Mouse (Mus musculus) gonadal fat pad, adult 2 months (tissue): Measurements from ENCODE around the gene Mettl24. TPM values are rescaled to one million over a fixed set of nuclear protein-coding genes. Genes with fewer than 3 reads are reported as not detected.

Experiments used
- DNase-seq: peaks from one replicate; pipeline ENCODE4 v3.0.0-alpha.2; 2012; ENCODE audit warnings: low read depth
- polyA plus RNA-seq: library from polyadenylated mRNA; depleted of rRNA; stranded (reverse); fragments of >200 nt; gene quantifications from 2 replicates; pipeline ENCODE4 v1.2.3, GENCODE M21; 2012; rRNA removed

The Mettl24 gene
- 1.6 and 3.8 TPM in 2 replicates for polyA plus RNA-seq

DNA sequence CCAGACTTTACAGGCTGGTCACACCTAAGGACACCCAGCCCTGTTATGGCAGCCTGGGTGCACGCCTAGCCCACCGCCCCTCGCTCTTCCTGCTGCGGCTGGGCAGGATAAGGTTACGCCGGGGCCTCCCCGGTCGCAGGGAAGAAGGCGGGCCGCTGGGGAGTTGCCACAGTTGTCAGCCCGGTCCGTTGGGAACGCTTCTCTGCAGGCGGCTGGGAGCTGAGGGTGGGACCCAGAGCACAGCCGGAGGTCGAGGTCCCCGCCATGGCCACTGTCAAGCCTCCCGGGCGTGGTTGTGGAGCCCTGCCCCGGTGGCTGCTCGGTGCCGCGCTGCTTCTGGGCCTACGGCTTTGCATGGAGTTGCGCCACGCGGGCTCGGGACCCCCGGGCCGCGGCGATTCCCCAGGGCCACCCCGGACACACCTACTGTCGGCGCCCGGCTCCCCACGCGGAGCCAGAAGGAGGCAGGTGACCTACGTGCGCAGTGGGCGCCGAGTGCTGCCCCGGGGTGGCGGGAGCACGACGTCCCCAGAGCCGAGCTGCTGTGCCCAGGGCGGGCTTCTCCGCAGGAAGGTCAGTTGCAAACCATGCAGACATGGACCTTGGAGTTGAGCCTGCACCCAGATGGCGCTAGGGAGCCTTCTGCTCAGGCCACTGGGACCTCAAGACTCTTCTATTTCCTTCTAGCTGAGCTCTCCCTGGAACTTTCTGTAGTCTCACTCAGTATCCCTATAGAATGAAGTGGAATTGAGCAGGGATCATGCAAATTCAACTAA, at the start of gene Mettl24:
TSS of gene Mettl24 (plus strand) at position 191 of the 776 bp plus-strand sequence.
- no peak for DNase-seq

DNA sequence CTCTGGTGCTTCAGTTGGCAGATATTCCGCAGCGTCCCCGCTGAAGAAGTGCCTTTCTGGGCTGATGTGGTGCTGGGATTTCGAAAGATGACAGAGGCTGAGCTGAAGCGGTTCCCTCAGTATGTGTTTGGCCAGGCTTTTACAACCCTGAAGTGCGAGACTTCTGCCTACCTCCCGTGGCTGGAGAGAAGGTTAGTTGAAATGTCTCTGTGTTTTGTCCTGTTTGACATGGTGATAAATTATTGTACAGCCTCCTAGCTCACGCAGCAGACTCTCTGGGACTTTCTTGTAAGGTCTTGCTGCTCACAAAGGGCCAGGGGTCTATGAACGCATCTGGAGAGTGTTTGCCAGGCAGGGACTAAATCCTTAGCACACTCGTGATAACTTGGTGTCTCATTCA, 45.8 kb upstream of the Mettl24 start:
- DNase-seq, result no peak

DNA sequence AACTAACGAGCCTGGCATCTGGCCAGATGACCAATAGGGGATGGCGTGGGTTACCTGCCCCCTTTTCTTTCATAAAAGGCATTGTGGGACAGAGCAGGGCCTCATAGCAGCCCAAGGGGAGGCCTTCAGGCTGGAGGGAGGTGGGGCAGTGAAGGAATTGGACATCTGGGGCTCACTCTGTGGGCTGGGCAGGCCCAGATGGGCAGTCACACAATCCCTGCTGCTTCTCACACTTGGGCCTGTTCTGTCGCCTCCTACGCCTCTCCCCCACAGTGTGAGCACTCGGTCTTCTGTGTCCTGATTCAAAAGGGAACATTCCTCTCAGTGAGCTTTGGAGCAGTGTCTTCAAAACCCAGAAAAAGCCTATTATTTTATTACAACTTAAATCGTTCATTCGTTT, 44.8 kb upstream of the Mettl24 start:
- DNase-seq, result no peak

DNA sequence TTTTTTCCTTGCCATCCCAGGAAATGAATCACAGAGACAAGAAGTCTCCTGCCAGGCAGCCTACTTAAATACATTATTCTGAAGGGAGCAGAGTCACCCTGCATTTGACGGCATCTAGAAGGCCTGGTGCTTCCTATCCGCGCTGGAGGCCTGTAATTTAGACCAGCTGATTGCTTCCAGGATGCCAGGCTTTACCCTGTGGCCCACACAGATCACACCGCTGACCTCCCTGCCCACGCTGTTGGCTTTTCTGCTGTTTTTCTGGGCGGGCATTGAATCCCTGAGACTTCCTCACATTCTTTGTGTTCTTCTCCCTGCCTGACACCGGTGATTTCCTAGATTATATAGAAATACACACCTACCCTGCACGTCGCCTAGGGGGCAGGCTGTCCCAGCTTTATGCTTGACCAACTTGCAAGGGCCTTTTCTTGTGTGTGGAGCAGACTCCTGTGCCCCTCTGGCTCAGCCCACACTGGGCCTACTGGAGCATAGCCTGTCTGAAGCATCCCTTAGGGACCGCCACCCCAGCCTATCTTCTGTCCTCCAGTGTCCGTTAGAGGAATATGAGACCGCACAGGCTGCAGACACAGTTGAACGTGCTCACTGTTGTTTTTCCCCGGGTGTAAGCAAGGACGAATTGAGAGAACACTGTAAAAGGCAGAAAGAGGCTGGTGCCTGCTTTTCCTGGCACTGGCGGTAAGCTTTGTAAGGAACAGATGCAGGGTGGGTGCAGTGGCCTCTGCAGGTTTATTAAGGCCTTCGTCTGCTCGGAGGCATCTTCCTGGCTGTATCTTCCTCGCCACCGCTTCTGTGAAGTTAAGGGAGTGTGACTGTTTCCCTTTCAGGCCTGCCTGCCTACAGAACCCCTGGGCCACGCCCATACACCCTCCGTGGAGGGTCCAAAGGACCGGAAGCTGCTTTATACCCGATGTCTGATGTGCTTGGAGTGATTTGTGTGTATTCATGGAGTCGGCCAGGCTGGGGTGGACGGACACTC, 44.0 kb upstream of the Mettl24 start:
- no peak for DNase-seq

DNA sequence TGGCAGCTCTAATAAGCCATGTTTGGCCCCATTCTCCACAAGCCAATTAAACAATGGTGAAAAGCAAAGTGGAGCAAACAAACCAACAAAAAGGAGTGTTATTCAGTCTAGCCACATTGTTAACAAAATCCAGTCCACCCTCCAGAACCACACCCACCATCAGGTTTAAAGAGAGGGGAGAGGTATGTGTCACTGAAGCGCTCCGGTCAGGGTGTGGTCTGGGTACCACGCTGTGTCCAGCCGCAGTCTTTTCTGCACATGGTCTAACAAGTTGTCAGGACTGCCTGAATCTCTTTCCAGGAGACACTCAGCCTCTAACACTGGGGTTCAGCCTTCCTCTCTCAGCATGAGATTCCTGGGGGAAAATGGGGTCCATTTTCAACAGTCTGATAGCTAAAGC, 42.7 kb upstream of the Mettl24 start:
- no peak for DNase-seq

DNA sequence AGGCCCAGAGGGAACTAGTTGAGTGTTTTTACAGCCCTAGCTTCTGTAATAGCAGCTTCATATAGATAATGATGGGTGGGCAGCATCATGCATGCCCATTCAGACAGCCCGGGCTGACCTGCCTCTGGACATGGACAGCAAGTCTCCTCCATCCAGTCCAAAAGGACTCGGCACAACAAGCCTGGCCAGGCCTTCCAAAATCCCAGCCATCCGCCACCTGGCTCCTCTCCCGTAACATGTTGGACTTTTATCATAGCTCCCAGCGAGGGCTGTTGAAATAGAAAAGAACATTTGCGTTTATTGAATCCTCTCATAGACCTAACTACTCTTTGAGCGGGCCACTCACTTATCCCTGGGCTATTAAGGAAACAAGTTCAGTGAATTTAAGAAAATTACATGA, 41.2 kb upstream of the Mettl24 start:
- DNase-seq, result no peak

DNA sequence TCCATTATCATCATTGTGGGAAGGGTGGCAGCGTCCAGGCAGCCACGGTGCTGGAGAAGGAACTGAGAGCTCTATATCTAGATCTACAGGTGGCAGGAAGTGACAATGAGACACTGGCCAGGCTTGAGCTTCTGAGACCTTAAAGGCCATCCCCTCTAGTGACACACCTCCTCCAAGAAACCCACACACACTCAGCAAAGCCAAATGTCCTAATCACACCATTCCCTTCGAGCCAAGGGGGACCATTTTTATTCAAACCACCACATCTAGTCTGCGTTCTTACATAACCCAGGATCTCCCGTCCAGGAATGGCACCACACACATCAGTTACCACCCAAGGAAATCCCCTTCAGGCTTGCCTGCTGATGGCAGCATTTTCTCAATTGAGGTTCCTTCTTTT, 40.0 kb upstream of the Mettl24 start:
- DNase-seq, result no peak

DNA sequence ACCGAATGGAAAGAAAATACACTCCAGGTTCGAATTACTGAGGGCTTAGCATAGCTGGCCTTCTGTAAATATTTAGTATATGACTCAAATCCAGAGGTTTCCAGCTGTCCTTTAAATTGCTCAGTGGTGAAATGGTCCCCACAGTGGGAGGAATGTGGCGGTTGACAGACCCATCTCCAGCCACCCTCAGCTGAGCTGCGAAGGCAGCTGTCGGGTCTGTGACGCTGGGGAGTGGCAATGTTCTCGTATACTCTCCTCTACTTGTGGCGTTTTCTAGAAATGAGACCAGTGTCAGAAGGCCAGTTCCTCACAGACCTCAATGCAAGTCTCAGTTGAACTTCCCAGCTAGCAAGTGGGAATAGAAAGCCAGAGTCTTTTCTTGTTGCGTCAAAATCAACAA, 38.6 kb upstream of the Mettl24 start:
- DNase-seq, result no peak

DNA sequence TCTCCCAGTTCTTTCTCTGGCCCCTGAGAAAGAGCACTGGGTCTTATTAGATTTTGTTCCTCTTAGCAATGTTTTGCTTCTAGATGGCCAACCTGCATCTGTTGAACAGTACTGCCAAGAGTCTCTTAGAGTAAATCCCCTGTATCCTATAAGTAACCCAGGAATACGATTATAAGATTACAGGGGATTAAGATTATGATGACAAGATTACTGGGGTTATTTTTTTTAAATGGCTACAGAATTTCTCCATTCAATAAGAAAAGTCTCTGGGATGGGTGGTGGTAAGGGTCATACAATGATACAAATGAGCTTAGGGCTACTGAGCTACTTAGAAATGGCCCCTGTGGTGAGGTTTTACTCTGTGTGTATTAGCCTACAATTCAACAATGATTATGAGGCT, 37.7 kb upstream of the Mettl24 start:
- no peak for DNase-seq

DNA sequence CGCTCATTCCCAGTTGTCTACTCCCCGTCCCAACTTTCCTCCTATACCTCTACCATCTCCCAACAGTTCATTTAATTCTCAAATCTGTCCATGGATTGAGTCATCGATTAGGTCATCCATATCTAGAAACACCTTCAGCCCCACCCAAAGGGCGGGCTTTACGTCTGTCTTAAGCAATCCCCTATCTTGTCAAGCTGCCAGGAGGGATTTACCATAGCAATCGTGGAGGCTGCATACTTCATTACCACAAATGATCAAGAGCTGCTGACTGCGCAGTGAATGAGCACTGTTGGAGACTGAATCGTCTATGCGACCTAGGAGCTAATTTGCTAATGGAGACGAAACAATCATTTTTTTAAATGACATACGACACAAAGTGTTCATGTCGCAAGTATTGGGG, 34.3 kb upstream of the Mettl24 start:
- DNase-seq, result no peak

DNA sequence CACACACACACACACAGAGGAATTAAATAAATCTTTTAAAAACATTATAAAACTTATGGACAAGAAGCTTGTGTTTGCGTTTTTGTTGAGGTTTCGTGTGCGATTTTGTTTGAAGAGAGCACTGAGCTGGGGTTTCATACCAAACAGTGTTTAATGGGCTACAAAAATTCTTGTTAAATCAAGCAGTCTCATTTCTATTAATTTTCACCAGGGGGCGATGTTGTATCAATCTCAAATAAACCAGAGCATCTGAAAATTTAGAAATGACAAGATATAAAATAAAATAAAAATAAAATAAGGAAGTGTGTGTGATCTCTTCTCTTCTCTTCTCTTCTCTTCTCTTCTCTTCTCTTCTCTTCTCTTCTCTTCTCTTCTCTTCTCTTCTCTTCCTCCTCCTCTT, 33.4 kb upstream of the Mettl24 start:
- no peak for DNase-seq

DNA sequence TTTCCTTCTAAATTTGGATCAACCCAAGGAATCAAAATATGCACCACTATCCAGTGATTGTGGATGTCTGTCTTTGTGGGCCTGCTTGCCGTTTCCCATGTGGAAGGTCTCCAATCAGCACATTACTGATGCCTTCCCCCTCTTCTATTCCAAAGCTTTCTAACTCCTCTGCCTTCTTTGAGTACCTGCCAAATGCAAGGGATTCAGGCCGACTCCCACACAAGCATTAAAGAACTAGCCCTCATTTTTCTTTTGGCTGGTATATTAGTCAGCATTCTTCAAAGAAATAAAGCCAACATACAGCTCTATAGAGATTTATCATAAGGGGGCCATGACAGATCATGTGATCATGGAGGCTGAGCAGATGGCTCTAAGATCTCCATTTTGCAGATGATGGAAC, 31.4 kb upstream of the Mettl24 start:
- DNase-seq, result no peak

DNA sequence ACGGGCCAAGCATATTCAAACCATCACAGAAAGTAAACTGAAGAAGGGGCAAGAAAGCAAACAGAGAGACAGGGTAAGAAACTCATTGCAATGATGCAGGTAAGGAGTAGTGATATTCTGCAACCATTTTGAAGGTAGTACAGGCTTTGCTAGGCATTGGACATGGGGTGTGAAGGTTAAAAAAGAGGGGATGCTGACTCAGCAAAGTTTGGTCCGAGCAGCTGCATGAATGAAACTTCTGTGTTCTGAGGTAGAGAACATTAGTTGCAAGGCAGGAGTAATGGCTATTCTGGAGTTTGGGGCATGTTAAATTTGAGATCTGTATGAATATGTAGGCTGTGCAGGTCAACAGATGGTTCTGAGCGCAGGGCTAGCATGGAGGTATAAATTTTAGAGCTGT, 17.8 kb upstream of the Mettl24 start:
- no peak for DNase-seq

DNA sequence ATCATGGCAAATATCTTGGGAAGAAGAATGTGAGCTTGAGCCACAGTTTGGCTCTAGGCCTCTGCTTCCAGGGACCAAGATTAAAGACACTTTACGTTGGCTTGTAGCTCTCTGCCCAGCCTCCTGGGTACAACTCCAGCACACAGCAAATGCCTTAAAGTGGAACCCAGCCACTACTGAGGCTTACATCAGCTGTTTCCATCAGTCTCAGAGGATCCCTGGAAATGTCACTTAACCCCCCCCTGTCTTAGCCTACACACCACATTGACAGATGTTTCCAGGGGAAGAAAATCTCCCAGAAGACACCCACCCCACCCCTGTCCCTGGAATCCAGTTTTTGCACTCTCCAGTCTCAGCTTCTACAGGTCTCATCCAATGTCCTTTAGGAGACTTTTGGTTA, 16.1 kb upstream of the Mettl24 start:
- no peak for DNase-seq

DNA sequence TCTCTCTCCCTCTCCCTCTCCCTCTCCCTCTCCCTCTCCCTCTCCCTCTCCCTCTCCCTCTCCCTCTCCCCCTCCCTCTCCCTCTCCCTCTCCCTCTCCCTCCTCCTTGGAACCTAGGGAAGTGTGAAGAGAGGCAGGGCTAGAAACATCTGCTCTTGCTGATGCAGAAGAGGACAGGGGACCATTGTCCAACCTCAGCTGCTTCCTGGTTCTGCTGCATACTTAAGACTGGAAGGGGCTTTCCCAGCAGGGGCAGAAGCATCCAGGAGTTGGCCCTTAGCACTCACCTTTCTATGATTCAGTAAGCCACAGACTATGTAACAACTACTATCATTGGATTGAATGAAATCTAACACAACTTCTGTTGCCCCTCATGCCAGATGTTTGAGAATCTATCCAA, 14.4 kb upstream of the Mettl24 start:
- DNase-seq, result no peak

DNA sequence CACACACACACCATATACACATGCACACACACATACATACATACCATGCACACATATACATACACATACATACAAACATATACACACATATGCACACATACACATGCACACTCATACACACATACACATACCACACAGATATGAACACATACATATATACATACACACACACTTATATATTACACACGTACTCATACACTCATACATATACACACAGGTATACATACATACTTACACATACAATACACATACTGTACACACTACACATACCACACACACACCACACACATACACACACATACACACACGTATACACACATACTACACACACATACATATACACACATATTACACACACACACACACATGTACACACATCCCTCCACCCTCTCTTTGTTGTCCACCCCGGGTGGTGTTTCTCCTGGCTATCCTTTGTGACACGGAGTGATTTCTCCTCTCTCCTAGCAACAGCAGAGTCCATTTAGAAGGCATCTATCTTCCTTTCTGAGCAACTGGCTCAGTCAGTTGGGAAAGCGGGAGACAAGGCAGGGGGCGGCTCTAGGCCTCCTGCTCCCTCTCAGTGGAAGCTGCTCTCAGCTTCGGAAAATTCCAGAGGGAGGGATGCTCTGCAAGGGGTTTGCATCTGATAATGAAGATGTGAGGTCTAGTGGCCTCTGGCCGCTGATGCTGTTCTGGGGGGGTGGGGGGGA, 10.3 kb upstream of the Mettl24 start:
- no peak for DNase-seq

DNA sequence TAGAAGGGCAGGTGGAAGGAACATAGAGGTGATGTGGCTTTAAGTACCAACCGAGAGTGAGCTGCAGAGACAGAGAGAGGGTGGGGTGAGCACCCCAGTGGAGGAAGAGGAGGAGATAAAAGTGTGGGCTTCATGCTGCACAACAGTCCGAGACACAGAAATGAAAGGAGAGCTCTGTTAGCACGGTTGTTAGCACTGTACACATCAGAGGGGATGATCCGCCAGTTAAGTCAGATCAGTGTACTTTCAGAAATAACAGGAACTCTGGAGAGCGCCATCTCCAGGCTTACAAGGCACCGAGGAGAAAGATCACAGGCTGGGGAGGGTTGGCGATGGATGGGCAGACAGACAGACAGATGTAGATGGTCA, 9.8 kb upstream of the Mettl24 start:
- DNase-seq, result no peak

DNA sequence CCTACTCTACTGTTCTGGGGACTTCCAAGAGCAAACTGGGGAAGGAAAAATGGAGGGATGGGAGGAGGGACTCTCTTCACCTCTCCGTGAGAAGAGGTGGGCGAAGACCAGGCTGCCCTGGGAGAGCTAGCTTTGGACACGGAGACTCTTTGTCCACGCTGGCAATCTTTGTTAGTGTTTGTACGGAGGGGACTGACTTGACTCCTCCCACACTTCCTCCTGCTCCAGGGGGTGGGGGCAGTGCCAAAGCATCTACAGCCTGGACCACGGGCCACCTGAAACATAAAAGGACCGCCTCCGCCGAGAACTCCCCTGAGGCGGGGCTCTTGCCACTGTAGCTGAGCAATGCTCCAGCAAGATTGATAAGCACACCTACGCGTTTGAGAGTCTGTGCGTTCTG, 8.9 kb upstream of the Mettl24 start:
- DNase-seq, result no peak

DNA sequence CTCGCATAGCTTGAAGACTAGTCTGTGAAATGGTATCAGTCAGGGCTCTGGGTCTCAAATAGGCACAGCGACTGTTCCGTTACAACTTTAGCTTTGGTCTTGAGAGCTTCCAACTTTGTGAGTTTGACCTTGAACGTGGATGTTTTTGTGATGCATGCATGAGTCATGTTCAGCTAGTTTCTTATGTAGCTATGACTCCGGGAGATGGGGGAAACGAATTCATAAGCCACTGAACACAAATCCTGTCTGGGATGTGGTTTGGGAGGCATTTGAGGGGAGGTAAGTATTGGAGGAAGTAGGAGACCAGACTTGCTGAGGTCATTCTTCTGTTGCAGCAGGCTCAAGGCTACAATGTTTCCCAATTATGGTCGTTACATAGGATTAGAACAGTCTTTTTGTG, 7.2 kb upstream of the Mettl24 start:
- DNase-seq, result no peak

DNA sequence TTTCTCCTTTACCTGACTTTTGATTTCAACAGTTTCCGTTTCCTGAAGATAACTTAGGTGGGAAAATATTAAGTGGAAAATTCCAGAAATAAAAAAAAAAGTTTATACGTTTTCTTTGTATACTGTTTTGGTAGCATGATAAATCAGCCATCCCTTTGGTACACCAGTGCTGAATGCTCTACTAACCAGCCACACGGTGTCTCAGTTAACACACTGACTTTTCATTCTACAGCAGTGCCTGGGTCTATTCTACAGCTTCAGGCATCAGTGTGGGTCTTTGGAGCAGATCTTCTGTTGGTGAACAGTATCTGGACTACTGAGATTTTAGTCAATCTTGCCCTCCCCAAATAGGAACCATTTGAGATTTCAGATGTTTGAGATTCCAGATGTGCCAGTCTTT, 4.6 kb upstream of the Mettl24 start:
- DNase-seq, result no peak

DNA sequence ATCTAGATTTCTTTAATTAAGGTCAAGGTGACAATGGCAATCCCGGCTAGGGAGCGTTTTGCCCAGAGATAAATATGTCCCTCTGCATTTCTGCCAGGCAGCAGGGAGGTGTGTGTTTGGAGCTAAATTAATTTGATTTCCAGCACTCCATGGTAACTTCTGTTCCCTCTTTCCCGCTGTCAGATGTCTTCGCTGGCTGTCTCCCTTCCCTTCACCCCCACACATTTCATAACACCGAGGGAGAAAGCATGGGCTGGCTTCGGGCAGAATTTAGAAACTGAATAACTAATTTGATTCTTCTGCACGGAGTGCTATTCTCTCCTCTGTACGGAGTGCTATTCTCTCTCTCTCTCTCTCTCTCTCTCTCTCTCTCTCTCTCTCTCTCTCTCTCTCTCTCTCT, 612 bp upstream of the Mettl24 start:
- no peak for DNase-seq

DNA sequence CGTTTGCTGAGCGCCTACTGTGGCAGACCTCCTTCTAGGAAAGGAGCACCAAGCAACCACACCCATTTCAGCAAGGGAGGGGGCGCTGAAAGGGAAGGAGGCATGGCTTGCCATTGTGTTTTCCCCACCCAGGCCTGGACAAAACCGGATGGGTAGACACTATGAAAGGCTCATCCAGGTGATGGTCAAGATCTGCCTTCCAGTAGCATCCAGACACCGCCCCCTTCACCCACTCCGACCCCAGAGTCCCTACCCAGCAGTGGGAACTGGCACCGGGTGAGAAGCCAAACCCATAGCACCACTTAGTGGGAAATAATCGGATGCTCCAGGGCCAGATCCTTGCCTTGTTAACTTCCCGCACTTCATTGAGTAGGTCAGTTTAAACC, 779 bp downstream of the Mettl24 start:
- no peak for DNase-seq
